Mouse (Mus musculus) embryo, embryonic 9.5 days (tissue): ENCODE results near the gene Gm10188.
A peak's percentile ranks its signal among the peaks of the same experiment; 100 is the strongest.

Source experiments
- DNase-seq: peaks from one replicate; pipeline ENCODE4 v3.0.0-alpha.2; 2017; ENCODE audit errors: extremely low spot score

The Gm10188 gene

GRCm38 (mm10) chr1:132194624-132195023 is 34.9 kb downstream of the Gm10188 start:
- DNase-seq, result no peak

GRCm38 (mm10) chr1:132193806-132194205 is 35.8 kb downstream of the Gm10188 start:
- no peak for DNase-seq

GRCm38 (mm10) chr1:132191786-132192680 is 37.5 kb downstream of the Gm10188 start:
- peak; percentile 73 for DNase-seq

- DNase-seq, result peak; percentile 58
Observed at GRCm38 (mm10) chr1:132191093-132191785, 38.3 kb downstream of the Gm10188 start, which contains the start of the genes Lemd1 and AC124108.1. TSS of gene Lemd1 (plus strand) at chr1:132191431. TSS of gene AC124108.1 (plus strand) at chr1:132191457.

- peak; percentile 73 for DNase-seq
Observed at GRCm38 (mm10) chr1:132190621-132191092, 38.9 kb downstream of the Gm10188 start.

GRCm38 (mm10) chr1:132190040-132190513 is 39.5 kb downstream of the Gm10188 start:
- DNase-seq, result peak; percentile 78

- no peak for DNase-seq
Observed at GRCm38 (mm10) chr1:132189231-132189630, 40.3 kb downstream of the Gm10188 start.

- no peak for DNase-seq
Observed at GRCm38 (mm10) chr1:132188442-132189066, 41.0 kb downstream of the Gm10188 start.

- no peak for DNase-seq
Observed at GRCm38 (mm10) chr1:132186303-132186702, 43.3 kb downstream of the Gm10188 start.
